Mouse (Mus musculus) myocyte (in vitro differentiated cells): Measurements from ENCODE around the gene Odf3.

Experiments
- CEBPB ChIP-seq: IDR thresholded peaks from 2 replicates; pipeline ENCODE4 v1.6.1; 2011; ENCODE audit warnings: mild to moderate bottlenecking, moderate library complexity; ENCODE audit not compliant: poor library complexity, insufficient read depth, severe bottlenecking
- E2F4 ChIP-seq: IDR thresholded peaks from one replicate; pipeline ENCODE4 v1.6.1; 2011; ENCODE audit warnings: mild to moderate bottlenecking, control low read depth, moderate library complexity; ENCODE audit not compliant: insufficient read depth
- MYOG ChIP-seq, 3 experiments: IDR thresholded peaks; one replicate each; pipeline ENCODE4 v1.6.1; 2011; ENCODE audit warnings: control low read depth in 2 of 3, low read depth in 2 of 3, mild to moderate bottlenecking in 2 of 3; ENCODE audit not compliant: insufficient read length in 2 of 3, control insufficient read depth in 1 of 3, insufficient read depth in 1 of 3
- POLR2A ChIP-seq: IDR thresholded peaks from one replicate; pipeline ENCODE4 v1.6.1; 2011; ENCODE audit warnings: low read depth, mild to moderate bottlenecking, control low read depth, moderate library complexity; ENCODE audit not compliant: insufficient read length
- POLR2AphosphoS2 ChIP-seq: IDR thresholded peaks from one replicate; pipeline ENCODE4 v1.6.1; 2011; ENCODE audit warnings: low read depth, control low read depth; ENCODE audit not compliant: insufficient read length
- TCF12 ChIP-seq: IDR thresholded peaks from one replicate; pipeline ENCODE4 v1.6.1; 2011; ENCODE audit warnings: mild to moderate bottlenecking, control low read depth; ENCODE audit not compliant: poor library complexity, insufficient read depth, severe bottlenecking
- USF1 ChIP-seq: IDR thresholded peaks from one replicate; pipeline ENCODE4 v1.6.1; 2011; ENCODE audit warnings: low read depth, mild to moderate bottlenecking, control low read depth, moderate library complexity

- TF ChIP-seq E2F4 (no peak), POLR2A (no peak), MYOG (IDR thresholded peaks at IDR 0.05; ENCODE audit: control insufficient read depth in 1 of 3, insufficient read depth in 1 of 3, insufficient read length in 2 of 3, low read depth in 2 of 3) (no peak), CEBPB (no peak), POLR2AphosphoS2 (no peak), USF1 (no peak), TCF12 (no peak)
Measured at GRCm38 (mm10) chr7:140897863-140898262, 50.3 kb downstream of the Odf3 start.
